8 mouse cellular contexts compared by ENCODE assay signal in the genomic region with DNA sequence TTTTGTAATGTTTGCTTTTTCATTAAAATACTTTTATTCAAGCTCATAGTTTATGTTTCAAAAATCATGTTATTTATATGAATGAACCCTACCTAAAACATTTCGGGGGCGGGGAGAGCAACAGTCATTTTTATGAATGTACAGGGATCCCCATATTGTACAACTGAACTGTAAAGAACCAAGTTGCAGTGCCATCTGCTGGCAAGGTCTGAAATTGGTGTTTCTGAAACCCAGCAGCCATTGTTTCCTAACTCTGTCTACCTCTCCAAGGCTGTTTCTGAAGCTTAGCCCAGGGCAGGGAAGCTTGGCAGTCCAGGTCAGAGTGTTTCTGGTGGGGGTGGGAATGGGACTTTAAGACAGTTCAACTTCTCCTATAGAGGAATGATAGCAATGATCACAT. TPM values are rescaled to one million over a fixed set of nuclear protein-coding genes. Genes with fewer than 3 reads are reported as not detected.
DNase-seq lines count a peak whose midpoint lies in the region; ATAC-seq lines count a peak whose summit lies in the region.

No protein-coding gene starts in this region.

- ATAC-seq in liver, embryonic 11.5 days (replicated peaks; ENCODE audit: low FRiP score), result peak; percentile 49; the same call in 1 of the 2 replicates
- peak; percentile 70; the same call in 1 of the 2 replicates for ATAC-seq in neural tube, embryonic 15.5 days (ENCODE audit: low FRiP score)

- no peak overlapping the region for H3K4me3 ChIP-seq in liver, embryonic 11.5 days (ENCODE audit: low read depth, low read length)
- no peak overlapping the region for H3K4me3 ChIP-seq in neural tube, embryonic 15.5 days (replicated peaks)

- no peaks in the 10 kb centered on the region for H3K9me3 ChIP-seq in liver, embryonic 11.5 days (ENCODE audit: control insufficient read depth, low read length)
- H3K9me3 ChIP-seq in neural tube, embryonic 15.5 days (replicated peaks), result no peaks in the 10 kb centered on the region

- H3K27me3 ChIP-seq in liver, embryonic 11.5 days (replicated peaks; ENCODE audit: control insufficient read depth, insufficient read depth, low read length), result no peaks in the 10 kb centered on the region
- no peaks in the 10 kb centered on the region for H3K27me3 ChIP-seq in neural tube, embryonic 15.5 days (replicated peaks)

- no peaks in the 10 kb centered on the region for H3K4me1 ChIP-seq in liver, embryonic 11.5 days (replicated peaks; ENCODE audit: control insufficient read depth, insufficient read depth, low read length)
- no peaks in the 10 kb centered on the region; the same call in 1 of the 2 replicates for H3K4me1 ChIP-seq in neural tube, embryonic 15.5 days

- no peak overlapping the region for H3K4me2 ChIP-seq in liver, embryonic 11.5 days
- no peak overlapping the region for H3K4me2 ChIP-seq in neural tube, embryonic 15.5 days

- peak; percentile 35 to 84 for DNase-seq in adrenal gland, adult (ENCODE audit: inconsistent age in 2 of 2, low spot score in 1 of 2)
- no peak for DNase-seq in adrenal gland, postnatal 4 days (ENCODE audit: low spot score in 2 of 2)
- DNase-seq in CD8-positive naive resting alpha-beta T cell, adult 2 months (ENCODE audit: low read depth in 2 of 2, low spot score in 2 of 2), result peak; percentile 19 to 48
- DNase-seq in c-Kit-positive CD71-negative TER-119-negative erythroid progenitor cells, embryonic 14.5 days (ENCODE audit: low read depth), result peak; percentile 39
- DNase-seq in fat pad, adult 2 months (ENCODE audit: extremely low read depth, low read depth, low spot score), result peak; percentile 8
- DNase-seq in induced T-regulatory cell, adult 2 months (ENCODE audit: low read depth), result peak; percentile 74
- DNase-seq in liver, embryonic 11.5 days (ENCODE audit: low spot score), result no peak

- WGBS in liver, embryonic 11.5 days, result 39% methylated on average over 2 of the region's 2 CpGs
- 20% methylated on average over 2 of the region's 2 CpGs for WGBS in neural tube, embryonic 15.5 days

- H3K27ac ChIP-seq in liver, embryonic 11.5 days (ENCODE audit: low read depth, low read length), result no peak overlapping the region
- H3K27ac ChIP-seq in neural tube, embryonic 15.5 days (replicated peaks), result no peak overlapping the region

- 0 out of 2 replicates have a peak, but pooled peaks cover 2% of the 10 kb centered on the region for H3K36me3 ChIP-seq in liver, embryonic 11.5 days (ENCODE audit: control insufficient read depth, insufficient read depth, low read length)
- peaks cover 11% of the 10 kb centered on the region for H3K36me3 ChIP-seq in neural tube, embryonic 15.5 days

- no peak overlapping the region for H3K9ac ChIP-seq in liver, embryonic 11.5 days (ENCODE audit: low read depth, low read length)
- no peak overlapping the region for H3K9ac ChIP-seq in neural tube, embryonic 15.5 days (replicated peaks)

RNA-seq across cellular contexts. Expression of a gene that starts 57.4 kb away (rescaled TPM):
- 10 to 100 TPM; 16.7 to 19.3 TPM for total RNA-seq in adrenal gland, postnatal 4 days (2021)
- 14.8 and 15.6 TPM in 2 replicates for polyA plus RNA-seq in liver, embryonic 11.5 days (2014; fragmentation: Nextera tagmentation; extraction: Ambion mirVana)
- polyA plus RNA-seq in neural tube, embryonic 15.5 days (2015; fragmentation: Nextera tagmentation; extraction: Ambion mirVana), result 67.2 and 74.4 TPM in 2 replicates

Comparison
In these comparisons a context has a peak if more than half of its experiments do, and no peak if none do; other contexts are left out.
1. DNase-seq: peak in adrenal gland, adult (2 of 2), CD8-positive naive resting alpha-beta T cell, adult 2 months (2 of 2), c-Kit-positive CD71-negative TER-119-negative erythroid progenitor cells, embryonic 14.5 days (single experiment), fat pad, adult 2 months (single experiment) and induced T-regulatory cell, adult 2 months (single experiment); none in adrenal gland, postnatal 4 days (0 of 2) and liver, embryonic 11.5 days (single experiment).